Mouse (Mus musculus) liver, postnatal 0 days (tissue): ENCODE measurements around the gene Adck2. TPM values are rescaled to one million over a fixed set of nuclear protein-coding genes. Genes with fewer than 3 reads are reported as not detected.

ENCODE experiments used
- ATAC-seq: fragments of 200-750 bp; cut with Nextera tagmentation; 2 replicates; pipeline ENCODE4 v1.8.0; 2017; ENCODE audit warnings: mild to moderate bottlenecking, moderate library complexity
- DNase-seq: peaks from one replicate; pipeline ENCODE4 v3.0.0-alpha.2; 2016
- H3K27ac ChIP-seq: fragments of 300-500 bp; sonication (generic); 2 replicates; pipeline ENCODE4 v1.5.1; 2014; ENCODE audit warnings: antibody characterized with exemption, moderate library complexity, mild to moderate bottlenecking, low read depth
- H3K27me3 ChIP-seq: fragments of 300-500 bp; sonication (generic); 2 replicates; pipeline ENCODE4 v1.6.1; 2014; ENCODE audit warnings: low read length, control low read depth, mixed read lengths; ENCODE audit not compliant: insufficient read depth
- H3K36me3 ChIP-seq: fragments of 300-500 bp; sonication (generic); replicated peaks from 2 replicates; pipeline ENCODE4 v1.6.1; 2014; ENCODE audit warnings: mild to moderate bottlenecking, control low read depth, low read length, moderate library complexity, mixed read lengths; ENCODE audit not compliant: insufficient read depth
- H3K4me1 ChIP-seq: fragments of 300-500 bp; sonication (generic); 2 replicates; pipeline ENCODE4 v1.6.1; 2014; ENCODE audit warnings: antibody characterized with exemption, mild to moderate bottlenecking, control low read depth; ENCODE audit not compliant: insufficient read depth
- H3K4me2 ChIP-seq: fragments of 300-500 bp; sonication (generic); 2 replicates; pipeline ENCODE4 v1.6.1; 2014; ENCODE audit warnings: low read depth, mild to moderate bottlenecking, low read length, moderate library complexity, mixed read lengths
- H3K4me3 ChIP-seq: fragments of 300-500 bp; sonication (generic); 2 replicates; pipeline ENCODE4 v1.5.1; 2014; ENCODE audit warnings: low read depth, low read length
- H3K9ac ChIP-seq: fragments of 300-500 bp; sonication (generic); replicated peaks from 2 replicates; pipeline ENCODE4 v1.6.1; 2014; ENCODE audit warnings: mild to moderate bottlenecking, moderate library complexity
- H3K9me3 ChIP-seq: fragments of 300-500 bp; sonication (generic); 2 replicates; pipeline ENCODE4 v1.6.1; 2016; ENCODE audit warnings: mild to moderate bottlenecking, control low read depth, low read length, mixed read lengths
- CTCF ChIP-seq: sonication (generic); IDR thresholded peaks from 2 replicates; pipeline ENCODE4 v1.5.1; 2016; ENCODE audit warnings: antibody characterized with exemption, low read depth
- EP300 ChIP-seq: IDR thresholded peaks from 2 replicates; pipeline ENCODE4 v1.6.1; 2016; ENCODE audit warnings: antibody characterized with exemption, low read depth, mild to moderate bottlenecking
- WGBS: fragments of 180-500 bp; shearing (Covaris S2); extraction: QIAGEN DNeasy Blood & Tissue Kit; methylation state at CpG from one replicate; pipeline ENCODE4 v1.1.7; 2014; ENCODE audit not compliant: insufficient replicate concordance; 5-methylcytosine and 5-hydroxymethylcytosine counted together
- polyA plus RNA-seq: library from polyadenylated mRNA; unstranded; fragments of >200 nt; fragmentation: Nextera tagmentation; extraction: Ambion mirVana; gene quantifications from 2 replicates; pipeline ENCODE4 v1.2.1, GENCODE M21; 2015

The Adck2 gene
- polyA plus RNA-seq, 1 experiment from 2014 or later, result 17.1 TPM

- no peak overlapping the region for H3K4me2 ChIP-seq
- H3K27ac ChIP-seq, result no peak overlapping the region
- no peak overlapping the region for H3K9ac ChIP-seq
- ATAC-seq, result no peak
- no peak for DNase-seq
- no peak overlapping the region for H3K4me3 ChIP-seq
- H3K36me3 ChIP-seq, result no peaks in the 10 kb centered on the region
- peaks cover 16% of the 10 kb centered on the region for H3K4me1 ChIP-seq
- no peaks in the 10 kb centered on the region for H3K27me3 ChIP-seq
- TF ChIP-seq CTCF, result no peak
- no peak for TF ChIP-seq EP300
- WGBS, result 69% methylated on average over 3 of the region's 3 CpGs
- no peaks in the 10 kb centered on the region for H3K9me3 ChIP-seq
These were observed 3.2 kb upstream of the Adck2 start for GRCm38 (mm10) chr6:39570426-39570825.

DNA sequence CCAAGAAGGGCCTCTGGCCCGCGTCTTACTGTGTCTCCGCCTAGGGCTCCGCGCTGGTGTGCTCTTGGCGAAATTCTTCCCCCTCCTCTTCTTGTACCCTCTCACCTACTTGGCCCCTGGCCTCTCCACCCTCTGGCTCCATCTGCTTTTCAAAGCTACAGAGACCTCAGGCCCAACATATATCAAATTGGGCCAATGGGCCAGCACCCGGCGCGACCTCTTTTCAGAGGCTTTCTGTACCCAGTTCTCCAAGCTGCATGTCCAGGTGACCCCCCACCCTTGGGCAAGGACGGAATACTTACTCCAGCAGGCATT, 839 bp downstream of the Adck2 start:
- 45% methylated on average over 10 of the region's 10 CpGs for WGBS
- H3K9ac ChIP-seq, result peak overlapping the region; percentile 80
- TF ChIP-seq CTCF (no peak), EP300 (no peak)
- H3K4me2 ChIP-seq, result peak overlapping the region; percentile 98
- DNase-seq (peak; percentile 38), ATAC-seq (peak; percentile 46)
- H3K27ac ChIP-seq, result peak overlapping the region; percentile 93
- H3K36me3 ChIP-seq, result peaks cover 10% of the 10 kb centered on the region; the same call in 1 of the 2 replicates
- H3K27me3 ChIP-seq, result no peaks in the 10 kb centered on the region
- peak overlapping the region; percentile 81 for H3K4me3 ChIP-seq
- H3K9me3 ChIP-seq, result no peaks in the 10 kb centered on the region
- peaks cover 16% of the 10 kb centered on the region for H3K4me1 ChIP-seq

GRCm38 (mm10) chr6:39574951-39575350, 1.3 kb downstream of the Adck2 start:
- no peaks in the 10 kb centered on the region for H3K27me3 ChIP-seq
- 64% methylated on average over 7 of the region's 7 CpGs for WGBS
- no peak for ATAC-seq
- peak overlapping the region; percentile 81 for H3K4me3 ChIP-seq
- H3K4me2 ChIP-seq, result peak overlapping the region; percentile 98
- H3K9me3 ChIP-seq, result no peaks in the 10 kb centered on the region
- H3K36me3 ChIP-seq, result peaks cover 14% of the 10 kb centered on the region; the same call in 1 of the 2 replicates
- TF ChIP-seq CTCF, result no peak
- no peak for DNase-seq
- peak overlapping the region; percentile 93 for H3K27ac ChIP-seq
- H3K4me1 ChIP-seq, result peaks cover 16% of the 10 kb centered on the region
- peak overlapping the region; percentile 80; the same call in 1 of the 2 replicates for H3K9ac ChIP-seq

DNA sequence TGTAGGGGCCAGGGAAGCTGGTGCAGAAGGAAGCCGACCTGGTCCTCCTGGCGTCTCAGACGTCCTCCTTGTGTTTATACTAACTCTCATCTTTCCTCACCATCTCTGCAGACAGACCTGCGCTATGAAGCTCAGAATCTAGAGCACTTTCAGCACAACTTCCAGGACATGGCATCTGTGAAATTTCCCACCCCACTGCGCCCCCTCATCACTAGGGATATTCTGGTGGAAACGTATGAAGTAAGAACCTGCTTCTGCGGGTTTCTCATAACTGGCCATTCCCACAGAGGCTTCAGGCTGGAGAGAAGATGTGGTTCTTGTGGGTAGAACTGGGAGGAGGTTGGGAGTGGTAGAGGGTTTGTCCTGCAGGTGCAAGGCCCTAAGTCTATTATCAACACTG, 5.9 kb downstream of the Adck2 start:
- no peak overlapping the region for H3K4me3 ChIP-seq
- ATAC-seq, result no peak
- peaks cover 10% of the 10 kb centered on the region for H3K4me1 ChIP-seq
- no peaks in the 10 kb centered on the region for H3K27me3 ChIP-seq
- no peak for DNase-seq
- H3K36me3 ChIP-seq, result peaks cover 34% of the 10 kb centered on the region
- H3K9me3 ChIP-seq, result no peaks in the 10 kb centered on the region
- H3K27ac ChIP-seq, result no peak overlapping the region
- no peak overlapping the region for H3K4me2 ChIP-seq
- H3K9ac ChIP-seq, result no peak overlapping the region
- TF ChIP-seq CTCF, result no peak
- no peak for TF ChIP-seq EP300
- 90% methylated on average over 7 of the region's 7 CpGs for WGBS

DNA sequence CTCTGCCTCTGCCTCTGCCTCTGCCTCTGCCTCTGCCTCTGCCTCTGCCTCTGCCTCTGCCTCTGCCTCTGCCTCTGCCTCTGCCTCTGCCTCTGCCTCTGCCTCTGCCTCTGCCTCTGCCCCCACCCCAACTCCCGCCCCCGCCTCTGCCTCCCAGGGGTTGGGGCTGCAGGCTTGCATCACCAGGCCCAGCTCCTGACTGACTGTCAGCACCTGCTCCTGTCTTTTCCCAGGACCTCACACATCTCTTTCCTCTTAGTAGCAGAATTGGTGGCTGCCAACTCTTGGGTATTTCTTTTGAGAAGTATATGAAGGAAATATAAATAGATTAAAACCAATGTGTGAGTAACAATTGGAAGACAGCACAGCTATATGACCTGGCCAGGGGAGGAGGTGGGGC, 6.9 kb downstream of the Adck2 start:
- H3K27ac ChIP-seq, result no peak overlapping the region
- H3K4me1 ChIP-seq, result 0 out of 2 replicates have a peak, but pooled peaks cover 4% of the 10 kb centered on the region
- H3K4me3 ChIP-seq, result no peak overlapping the region
- no peak for ATAC-seq
- H3K36me3 ChIP-seq, result peaks cover 39% of the 10 kb centered on the region
- no peak for TF ChIP-seq EP300
- TF ChIP-seq CTCF, result no peak
- H3K27me3 ChIP-seq, result no peaks in the 10 kb centered on the region
- WGBS, result 49% methylated on average over 2 of the region's 2 CpGs
- H3K9ac ChIP-seq, result no peak overlapping the region
- no peaks in the 10 kb centered on the region for H3K9me3 ChIP-seq
- DNase-seq, result no peak
- H3K4me2 ChIP-seq, result no peak overlapping the region

- Histone ChIP-seq H3K4me1 (0 out of 2 replicates have a peak, but pooled peaks cover 4% of the 10 kb centered on the region), H3K4me3 (no peak overlapping the region), H3K27ac (no peak overlapping the region), H3K9ac (no peak overlapping the region), H3K36me3 (peaks cover 41% of the 10 kb centered on the region), H3K9me3 (no peaks in the 10 kb centered on the region), H3K27me3 (no peaks in the 10 kb centered on the region), H3K4me2 (no peak overlapping the region)
- WGBS, result 53% methylated on average over 7 of the region's 7 CpGs
- ATAC-seq (peak; percentile 90), DNase-seq (no peak)
- TF ChIP-seq CTCF (no peak), EP300 (peak; percentile 66; the same call in 1 of the 2 replicates)
These were observed 7.6 kb downstream of the Adck2 start for GRCm38 (mm10) chr6:39581087-39581784.
